Mouse (Mus musculus): ENCODE results near the gene Bend3.

DNA sequence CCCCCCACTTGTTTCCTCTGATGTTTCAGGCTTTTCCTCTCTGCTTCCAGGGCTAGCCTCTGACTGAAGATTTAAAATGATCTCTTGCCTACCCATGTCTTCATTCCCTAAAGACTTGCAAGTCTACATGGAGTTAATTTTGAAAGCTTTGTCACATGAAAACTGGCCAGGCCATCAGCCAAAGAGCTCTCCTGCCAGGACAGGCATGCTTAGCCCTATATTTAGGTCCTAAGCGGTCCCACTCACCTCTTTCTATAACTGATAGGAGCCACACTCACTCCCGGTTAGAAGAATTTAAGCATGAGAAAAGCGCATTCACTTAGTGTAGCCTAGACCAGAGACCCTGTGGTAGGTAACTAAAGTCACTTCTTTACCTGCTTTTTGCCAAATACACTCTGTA is 24.0 kb upstream of the Bend3 start:
- TF ChIP-seq POLR2A (IDR thresholded peaks at IDR 0.05; ENCODE audit: borderline replicate concordance, low read depth, low read length) (no peak), CTCF (IDR thresholded peaks at IDR 0.05; ENCODE audit: low read depth, low read length) (no peak)

All from bone marrow macrophage, adult 2 months (primary cell).